Mouse (Mus musculus) heart, adult 2 months (tissue): ENCODE results near the gene Arhgap40.

ENCODE experiments used
- CTCF ChIP-seq: fragments of 200-600 bp; IDR thresholded peaks from 2 replicates; pipeline ENCODE4 v1.8.1; 2022; ENCODE audit warnings: antibody characterized with exemption, mild to moderate bottlenecking, moderate library complexity
- EP300 ChIP-seq: fragments of 200-500 bp; IDR thresholded peaks from 2 replicates; pipeline ENCODE4 v1.6.1; 2011; ENCODE audit warnings: low read depth, low read length, control low read depth; ENCODE audit not compliant: insufficient read depth
- POLR2A ChIP-seq: fragments of 200-500 bp; IDR thresholded peaks from 2 replicates; pipeline ENCODE4 v1.6.1; 2011; ENCODE audit warnings: mild to moderate bottlenecking, low read depth, low read length, control low read depth; ENCODE audit not compliant: insufficient read depth

- TF ChIP-seq CTCF, result no peak
- no peak for TF ChIP-seq POLR2A
- no peak for TF ChIP-seq EP300
These were observed 58.0 kb downstream of the Arhgap40 start for GRCm38 (mm10) chr2:158570421-158571081.
